Mouse (Mus musculus) lung, postnatal 36 days (tissue): Measurements from ENCODE around the gene Cacna1e.

Source experiments
- DNase-seq: peaks from one replicate; pipeline ENCODE4 v3.0.0; 2022; ENCODE audit warnings: mixed read lengths

Cacna1e gene

GRCm38 (mm10) chr1:154836473-154836872 lies 47.8 kb downstream of the Cacna1e start:
- DNase-seq = no peak

GRCm38 (mm10) chr1:154832168-154832539 lies 52.1 kb downstream of the Cacna1e start:
- no peak for DNase-seq

- DNase-seq = no peak
Measured at GRCm38 (mm10) chr1:154831269-154832167, 52.8 kb downstream of the Cacna1e start.

- DNase-seq = no peak
Measured at GRCm38 (mm10) chr1:154830051-154830450, 54.2 kb downstream of the Cacna1e start.

- no peak for DNase-seq
Measured at GRCm38 (mm10) chr1:154823098-154823497, 61.2 kb downstream of the Cacna1e start.

- no peak for DNase-seq
Measured at GRCm38 (mm10) chr1:154820422-154820821, 63.9 kb downstream of the Cacna1e start.

DNA sequence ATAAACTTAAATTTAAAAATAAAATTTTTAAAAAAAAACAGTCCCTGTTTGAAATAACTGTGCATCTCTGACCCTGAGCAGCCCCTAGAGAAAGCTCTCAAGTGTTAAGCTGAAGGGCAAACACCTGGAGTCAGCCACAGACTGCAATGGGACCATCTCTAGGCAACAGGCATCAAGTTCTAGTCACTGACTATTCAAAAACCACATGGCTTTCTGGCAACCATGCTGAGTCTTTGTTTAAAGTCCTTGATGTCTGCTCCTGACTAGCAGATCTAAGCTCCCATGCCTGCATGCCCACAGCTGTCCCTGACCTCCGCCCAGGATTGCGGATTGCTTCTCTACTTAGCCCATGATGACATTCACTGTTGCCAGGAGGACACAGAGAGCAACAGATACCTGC lies 64.3 kb downstream of the Cacna1e start:
- DNase-seq = no peak

- DNase-seq = no peak
Measured at GRCm38 (mm10) chr1:154818742-154819141, 65.6 kb downstream of the Cacna1e start.

GRCm38 (mm10) chr1:154816836-154817235 lies 67.5 kb downstream of the Cacna1e start:
- DNase-seq = no peak

- no peak for DNase-seq
Measured at GRCm38 (mm10) chr1:154816267-154816666, 68.0 kb downstream of the Cacna1e start.

- no peak for DNase-seq
Measured at GRCm38 (mm10) chr1:154805742-154806141, 78.6 kb downstream of the Cacna1e start.

DNA sequence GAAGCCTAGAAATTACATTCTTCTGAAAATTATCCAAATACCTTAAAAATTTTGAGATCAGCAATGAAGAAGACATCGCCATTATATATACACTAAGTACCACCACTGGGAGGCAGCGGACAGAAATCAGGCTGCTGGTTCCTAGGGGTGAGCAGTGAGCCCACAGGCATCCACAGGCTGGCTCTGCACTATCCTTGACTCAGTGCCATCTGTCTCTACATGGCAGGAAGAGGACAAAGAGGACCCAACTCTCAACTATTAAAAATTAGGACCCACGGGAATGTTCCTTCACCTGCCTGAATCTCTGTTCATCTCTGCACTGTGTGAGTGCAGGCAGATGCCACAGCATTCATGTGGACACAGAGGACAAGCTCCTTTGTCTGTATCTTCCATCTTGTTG lies 79.3 kb downstream of the Cacna1e start:
- no peak for DNase-seq

- no peak for DNase-seq
Measured at GRCm38 (mm10) chr1:154802301-154802904, 81.9 kb downstream of the Cacna1e start.

DNA sequence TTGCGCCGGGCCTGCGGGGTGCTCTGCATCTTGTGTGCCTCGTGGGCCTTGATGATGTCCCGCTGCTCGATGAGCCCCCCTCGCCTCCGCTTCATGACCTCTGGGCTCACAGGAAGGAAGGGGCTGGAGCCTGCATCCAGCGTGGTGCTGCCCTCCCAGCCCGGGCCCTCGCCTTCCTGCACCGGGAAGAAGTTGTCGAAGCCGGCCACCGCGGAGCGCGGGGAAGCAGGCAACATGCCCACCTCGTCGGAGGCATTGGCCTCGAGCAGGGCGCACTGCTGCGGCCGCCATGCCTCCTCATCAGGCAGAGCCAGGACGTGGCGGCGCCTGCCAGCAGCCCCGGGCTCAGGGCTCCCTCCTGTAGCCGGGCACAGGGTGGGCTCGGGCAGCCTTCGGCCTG lies 85.0 kb downstream of the Cacna1e start:
- no peak for DNase-seq

DNA sequence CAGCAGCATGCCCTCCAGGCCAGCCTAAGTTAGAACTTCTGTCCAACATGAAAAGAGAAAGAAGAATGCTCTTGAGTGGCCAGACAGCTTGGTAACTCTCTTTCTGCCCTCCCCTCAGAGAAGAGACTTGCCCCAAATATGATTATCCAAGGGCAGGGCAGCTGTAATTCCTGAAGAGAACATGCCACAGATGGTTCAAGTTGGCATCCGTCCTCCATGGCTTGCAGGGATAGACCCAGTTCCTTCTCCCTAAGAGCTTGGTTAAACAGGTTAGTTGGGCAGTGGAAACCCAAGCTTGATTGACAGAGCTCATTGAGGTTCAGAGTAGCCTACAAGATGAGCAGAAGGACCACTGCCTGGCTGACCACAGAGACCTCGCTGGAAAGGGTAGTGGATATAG lies 85.5 kb downstream of the Cacna1e start:
- no peak for DNase-seq

DNA sequence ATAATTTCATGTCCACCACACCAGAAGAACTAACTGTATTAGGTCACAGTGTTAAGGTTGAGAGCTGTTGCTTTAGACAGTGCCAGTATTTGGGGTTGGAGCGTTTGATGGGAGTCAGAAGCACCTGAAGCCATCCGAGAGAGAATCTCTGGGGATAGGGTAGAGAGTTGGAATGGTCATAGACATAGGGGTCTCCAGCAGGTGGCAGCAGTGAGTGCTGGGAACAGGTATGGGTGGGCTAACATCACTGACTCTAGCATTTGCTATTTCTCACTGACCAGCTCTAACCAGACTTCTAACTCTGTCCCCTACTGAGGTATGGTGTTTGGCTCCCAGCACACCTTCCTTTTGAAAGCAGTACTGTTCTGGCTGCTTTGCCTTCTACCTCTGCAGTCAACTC lies 87.6 kb downstream of the Cacna1e start:
- DNase-seq = peak; percentile 28

GRCm38 (mm10) chr1:154794518-154794951 lies 89.8 kb downstream of the Cacna1e start:
- peak; percentile 21 for DNase-seq

- DNase-seq = peak; percentile 28
Measured at GRCm38 (mm10) chr1:154791544-154792174, 92.6 kb downstream of the Cacna1e start.

DNA sequence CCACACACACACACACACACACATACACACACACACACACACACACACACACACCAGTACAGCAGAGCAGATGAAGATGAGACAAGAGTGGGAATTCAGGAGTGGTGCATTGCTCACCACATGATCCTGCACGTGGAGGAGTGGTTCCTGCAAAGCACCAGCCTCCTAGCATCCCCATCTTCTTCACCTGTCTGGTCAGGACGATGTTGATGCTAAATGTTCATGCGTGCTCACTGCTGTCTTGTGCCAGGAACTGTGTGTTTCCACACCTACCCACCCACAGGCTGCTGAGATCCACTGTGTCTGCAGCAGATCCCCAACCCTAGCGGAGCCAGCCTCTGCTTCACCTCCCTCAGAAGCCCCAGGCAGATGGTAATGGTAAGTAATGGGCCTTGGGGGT lies 95.8 kb downstream of the Cacna1e start:
- DNase-seq = no peak

DNA sequence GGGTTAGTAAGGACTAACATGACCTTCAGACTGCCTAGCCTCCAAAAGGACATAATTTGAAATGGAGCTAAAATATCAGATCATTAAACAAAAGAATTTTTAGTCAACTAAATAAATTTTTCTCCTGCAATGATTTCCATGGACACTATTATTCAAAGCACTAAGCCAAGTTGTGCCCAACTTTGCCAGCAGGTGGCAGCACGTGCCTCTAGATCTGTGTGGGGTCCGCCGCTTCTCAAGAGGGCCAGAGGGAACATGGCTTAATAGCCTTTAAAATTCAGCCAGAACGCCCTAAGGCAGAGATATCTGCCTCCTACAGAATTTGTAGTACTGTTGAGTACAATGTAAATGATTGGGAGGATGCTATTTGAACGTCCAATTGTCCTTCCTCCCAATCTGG lies 96.2 kb downstream of the Cacna1e start:
- DNase-seq = peak; percentile 83

DNA sequence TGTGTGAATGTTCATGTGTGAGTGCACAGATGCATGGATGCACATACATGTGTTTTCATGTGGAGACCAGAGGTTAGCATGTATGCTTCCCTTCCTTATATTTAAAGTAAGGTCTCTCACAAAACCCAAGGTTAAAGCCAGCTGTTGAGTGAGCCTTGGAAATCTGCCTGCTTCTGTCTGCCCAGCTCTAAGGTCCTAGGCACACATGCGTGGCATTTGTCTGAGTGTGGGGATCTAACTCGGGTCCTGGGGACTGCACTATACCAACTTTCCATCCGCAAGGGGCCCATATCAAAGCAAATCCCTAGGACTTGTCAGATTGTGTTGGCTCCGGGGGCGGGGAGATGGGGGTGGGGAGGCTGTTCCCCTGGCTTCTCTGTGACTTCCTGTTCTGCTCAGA lies 96.9 kb downstream of the Cacna1e start:
- no peak for DNase-seq

DNA sequence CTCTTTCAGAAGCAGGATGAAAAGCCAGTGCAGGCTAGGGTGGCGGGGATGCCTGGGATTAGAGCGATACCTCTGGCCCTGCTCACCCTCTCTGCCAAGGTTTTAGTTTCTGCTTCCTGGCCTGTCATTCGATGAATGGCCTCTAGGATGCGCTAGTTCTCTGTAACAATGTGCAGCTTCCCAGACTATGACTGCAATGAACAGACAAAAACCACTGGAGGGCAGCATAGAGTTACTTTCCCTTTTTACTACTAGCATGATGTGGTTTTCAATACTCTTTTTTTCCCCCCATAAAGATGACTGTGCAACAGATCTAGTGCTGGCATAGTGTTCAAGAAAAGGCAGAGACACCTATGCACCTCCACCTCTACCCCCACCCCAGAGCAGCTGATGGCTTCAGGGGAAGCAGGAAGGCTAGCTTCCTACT lies 98.0 kb downstream of the Cacna1e start:
- DNase-seq = peak; percentile 91

GRCm38 (mm10) chr1:154784862-154785261 lies 99.4 kb downstream of the Cacna1e start:
- no peak for DNase-seq

DNA sequence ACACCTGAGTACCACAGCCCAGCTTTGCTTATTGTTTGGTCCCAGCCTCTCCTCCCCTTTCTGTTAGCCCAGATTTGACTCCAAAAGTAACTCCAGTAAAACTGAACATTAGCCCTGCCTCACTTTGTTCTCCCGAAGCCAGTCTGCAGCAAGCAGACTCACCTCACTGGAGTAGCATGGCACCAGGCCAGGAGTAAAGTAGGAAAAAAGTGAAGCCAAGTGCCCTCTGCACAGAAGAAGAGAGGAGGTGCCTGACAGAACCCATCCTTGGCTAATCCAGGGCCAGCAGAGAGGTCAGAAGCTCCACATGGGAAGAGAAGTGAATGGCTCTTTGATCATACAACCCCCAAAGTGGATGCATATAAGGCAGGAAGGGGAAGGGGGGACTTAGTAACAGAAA lies 100.8 kb downstream of the Cacna1e start:
- DNase-seq = no peak
